Mouse (Mus musculus) T-helper 2 cell (primary cell): ENCODE results near the gene Scaper.

Experiments used
- in situ Hi-C: fragments of 300-600 bp; cut with MboI, MseI; formaldehyde crosslinking; loops from one replicate; pipeline ENCODE4 v1.15.1; 2025; ENCODE audit warnings: high pct_unique_total_duplicates

Gene Scaper

DNA sequence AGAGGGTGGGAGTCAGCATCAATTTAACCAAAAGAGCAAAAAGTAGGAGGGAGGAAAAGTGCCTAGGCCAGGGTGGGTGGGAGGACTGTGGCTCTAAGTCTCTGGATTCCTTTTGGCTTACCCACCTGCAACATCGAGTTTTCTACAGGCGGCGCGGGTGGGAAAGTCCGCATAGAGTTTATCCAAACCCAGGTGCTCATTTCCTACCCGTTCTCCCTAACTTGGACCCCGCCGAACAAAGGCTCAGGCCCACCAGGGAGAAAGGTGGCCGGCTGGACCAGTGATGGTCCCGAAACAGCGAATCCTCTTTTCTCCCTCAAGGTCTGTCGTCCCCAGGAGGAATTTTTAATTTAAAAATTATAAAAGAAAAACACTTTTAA, 397.5 kb downstream of the Scaper start:
- in situ Hi-C loops = no loop called here

DNA sequence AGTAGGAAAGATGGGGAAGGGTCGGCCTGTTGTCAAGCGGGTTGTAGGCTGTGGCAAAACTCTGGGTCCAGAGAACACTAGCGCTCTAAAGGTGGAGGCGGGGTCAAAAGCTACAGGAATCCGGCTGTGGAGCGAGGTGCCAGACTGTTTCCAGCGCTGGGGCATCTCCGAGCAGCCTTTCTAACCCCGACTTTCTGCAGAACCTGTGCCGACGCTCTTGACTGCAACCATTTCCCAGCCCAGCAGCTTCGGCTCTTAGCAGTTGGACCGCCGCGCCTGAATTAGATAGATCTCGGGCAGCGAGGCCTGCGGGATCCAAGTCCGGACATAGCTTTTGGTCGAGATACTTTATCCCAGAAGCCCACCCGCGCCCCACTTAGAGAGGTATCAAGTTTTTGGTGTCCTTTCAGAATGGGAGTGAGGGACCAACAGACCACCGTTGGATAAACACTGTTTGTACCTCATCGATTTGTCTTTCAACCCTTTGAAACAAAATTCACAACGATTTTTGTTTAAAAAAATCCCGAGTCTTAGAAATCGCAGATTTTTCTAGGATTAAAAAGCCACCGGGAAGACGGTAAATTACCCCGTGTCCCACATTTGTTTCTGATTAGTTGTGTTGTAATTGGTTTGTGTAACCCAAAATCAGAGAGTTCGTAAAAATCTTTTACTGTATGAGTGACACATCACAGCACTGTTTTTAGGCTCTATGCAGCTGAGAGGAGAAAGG, 398.1 kb downstream of the Scaper start:
- in situ Hi-C loops = loop anchor here (10.0 kb wide), 1 partner anchor 125 kb away; no protein-coding TSS in a partner anchor

DNA sequence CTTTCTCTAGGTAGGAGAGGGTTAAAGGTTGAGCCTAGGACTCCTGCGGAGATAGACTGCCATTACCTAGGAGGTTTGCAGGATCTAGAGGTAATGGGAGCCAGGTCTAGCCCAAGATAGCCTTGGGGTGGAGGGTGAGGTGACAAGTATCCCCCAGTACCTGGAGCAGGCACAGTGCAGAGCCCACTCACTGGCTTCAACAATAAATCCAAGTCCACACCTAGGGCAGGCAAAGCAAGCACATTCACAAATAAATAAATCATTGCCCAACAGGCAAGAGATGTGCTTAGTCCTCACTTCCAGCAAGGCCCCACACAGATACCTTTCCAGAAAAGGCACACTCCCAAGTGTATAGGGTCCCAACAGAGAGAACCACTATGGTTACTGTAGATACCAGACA, 398.9 kb downstream of the Scaper start:
- in situ Hi-C loops = loop anchor here (10.0 kb wide), 1 partner anchor 124 kb away; no protein-coding TSS in a partner anchor

- in situ Hi-C loops = loop anchor here (10.0 kb wide), 1 partner anchor 124 kb away; no protein-coding TSS in a partner anchor
These were observed 399.5 kb downstream of the Scaper start, which contains the start of gene Isl2 for GRCm38 (mm10) chr9:55538377-55538776. Isl2 (plus strand) TSS chr9:55538672.

DNA sequence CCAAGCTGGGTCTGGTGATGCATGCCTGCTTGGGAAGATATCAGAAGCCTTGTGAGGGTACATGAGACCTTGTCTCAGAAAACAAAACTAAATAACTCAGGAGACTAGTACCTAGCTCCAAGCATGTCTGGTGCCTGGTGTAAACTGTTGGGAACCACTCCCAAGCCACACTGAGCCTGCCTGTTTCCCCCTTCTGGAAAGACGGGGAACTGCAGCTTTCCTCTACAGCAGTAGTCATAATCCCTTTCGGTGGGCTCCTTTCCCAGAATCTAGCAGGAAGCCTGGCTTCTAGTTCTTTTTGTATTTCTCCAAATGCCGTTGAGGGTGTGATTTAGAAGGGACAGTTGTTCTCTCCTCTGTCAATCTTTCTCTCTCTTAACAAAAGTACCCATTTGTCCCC, 402.0 kb downstream of the Scaper start:
- in situ Hi-C loops = loop anchor here (10.0 kb wide), 1 partner anchor 121 kb away; no protein-coding TSS in a partner anchor

GRCm38 (mm10) chr9:55525716-55526115, 412.2 kb downstream of the Scaper start:
- in situ Hi-C loops = no loop called here

- in situ Hi-C loops = no loop called here
These were observed 425.8 kb downstream of the Scaper start, which contains the start of gene Etfa for GRCm38 (mm10) chr9:55512027-55512543. Etfa (minus strand) TSS chr9:55512243.

- in situ Hi-C loops = no loop called here
These were observed 426.4 kb downstream of the Scaper start for GRCm38 (mm10) chr9:55511521-55511993.

DNA sequence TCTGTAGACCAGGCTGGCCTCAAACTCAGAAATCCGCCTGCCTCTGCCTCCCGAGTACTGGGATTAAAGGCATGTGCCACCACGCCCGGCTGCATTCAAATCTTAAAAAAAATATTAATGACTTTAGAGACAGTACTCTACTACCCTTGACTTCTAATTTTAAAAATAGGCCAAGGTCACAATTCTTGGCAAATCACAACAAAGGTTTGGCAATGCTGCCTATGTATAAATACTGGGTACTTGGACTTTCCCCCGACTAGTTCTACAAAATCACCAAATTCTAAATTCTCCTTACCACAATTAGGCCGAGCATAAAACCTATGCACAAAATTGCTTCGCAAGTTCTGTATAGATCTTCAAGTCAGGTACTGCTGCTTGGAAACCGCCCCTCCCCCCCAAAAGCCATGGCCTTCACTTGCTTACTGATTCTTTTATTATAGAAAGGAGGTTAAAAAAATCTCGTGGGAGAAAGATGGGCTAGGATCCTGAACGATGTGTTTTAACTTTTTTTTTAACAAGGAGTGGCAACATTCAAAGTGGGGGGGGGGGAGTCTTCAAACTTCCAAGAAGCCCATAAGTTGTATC, 427.2 kb downstream of the Scaper start:
- in situ Hi-C loops = no loop called here

DNA sequence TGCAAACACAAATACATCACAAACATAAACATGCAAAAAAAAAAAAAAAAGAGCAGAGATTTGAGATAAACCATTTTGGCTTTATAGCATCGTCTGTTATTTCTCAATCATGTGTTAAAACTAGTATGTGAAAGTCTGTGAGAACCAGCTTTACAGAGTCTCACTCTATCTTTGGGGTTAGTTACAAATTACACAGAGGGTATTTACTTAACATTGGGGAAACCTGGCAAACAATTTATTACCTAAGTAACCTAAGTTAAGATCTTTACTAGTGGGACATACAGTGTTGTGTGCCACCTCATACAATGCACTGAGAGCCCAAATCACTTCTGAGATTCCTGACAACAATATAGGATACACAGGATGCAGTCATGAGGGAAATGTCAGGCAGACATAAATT, 428.2 kb downstream of the Scaper start:
- in situ Hi-C loops = no loop called here

DNA sequence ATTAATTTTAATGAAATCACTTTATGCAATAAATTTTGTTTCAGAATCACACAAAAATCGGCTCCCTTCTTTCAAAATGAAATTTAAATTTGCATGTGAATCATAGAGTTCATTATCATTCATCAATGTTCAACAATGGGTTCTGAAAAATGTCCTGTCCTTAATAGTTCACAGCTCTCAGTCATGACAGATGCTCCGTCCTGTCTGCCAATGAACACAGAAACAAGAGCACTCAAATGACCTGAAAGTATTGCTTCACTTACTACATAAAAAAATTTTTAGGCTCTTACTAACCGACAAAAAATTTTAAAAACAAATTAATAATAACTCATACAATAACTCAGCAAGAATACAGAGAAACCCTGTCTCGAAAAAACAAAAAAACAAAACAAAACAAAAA, 429.2 kb downstream of the Scaper start:
- in situ Hi-C loops = no loop called here

DNA sequence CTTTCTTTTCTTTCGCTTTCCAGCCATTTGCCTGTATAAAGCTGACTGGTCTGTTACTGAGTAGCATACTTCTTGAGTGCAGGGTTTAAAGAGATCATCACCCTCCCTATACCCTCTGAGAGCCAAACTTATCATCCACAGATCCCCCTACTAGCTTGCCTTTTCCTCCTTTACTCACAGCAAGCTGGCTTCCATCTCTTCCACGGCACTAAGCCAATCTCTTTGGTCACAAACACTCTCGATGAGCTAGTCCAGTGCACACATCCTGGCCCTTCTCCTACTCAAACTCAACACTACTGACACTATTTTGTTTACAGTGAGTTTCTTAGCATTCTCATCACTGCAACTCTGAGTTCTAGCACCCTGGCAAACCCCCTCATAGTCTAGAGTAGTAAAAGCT, 430.0 kb downstream of the Scaper start:
- in situ Hi-C loops = no loop called here
